Comparison of ENCODE assay signal across 8 mouse cellular contexts in genomic region chr17:47628851-47629676, GRCm38 (mm10). TPM values are rescaled to one million over a fixed set of nuclear protein-coding genes. Genes with fewer than 3 reads are reported as not detected.
DNase-seq lines count a peak whose midpoint lies in the region; ATAC-seq and TF ChIP-seq lines count a peak whose summit lies in the region.

No protein-coding gene starts in this region.

- TF ChIP-seq POLR2A in brain, embryonic 14.5 days (IDR thresholded peaks at IDR 0.05; ENCODE audit: borderline replicate concordance, extremely low read depth, insufficient read depth, insufficient read length, poor library complexity, severe bottlenecking), result peak; percentile 61

- H3K27me3 ChIP-seq in C2C12 (ENCODE audit: control insufficient read depth, insufficient read depth, insufficient read length), result no peaks in the 10 kb centered on the region
- no peaks in the 10 kb centered on the region for H3K27me3 ChIP-seq in erythroblast, embryonic 14.5 days (ENCODE audit: control insufficient read depth)
- no peaks in the 10 kb centered on the region for H3K27me3 ChIP-seq in heart, embryonic 13.5 days (replicated peaks)
- H3K27me3 ChIP-seq in liver, embryonic 12.5 days (replicated peaks), result no peaks in the 10 kb centered on the region
- H3K27me3 ChIP-seq in stomach, embryonic 15.5 days (replicated peaks), result no peaks in the 10 kb centered on the region

- H3K27ac ChIP-seq in heart, embryonic 13.5 days (replicated peaks), result peak overlapping the region; percentile 94
- peak overlapping the region; percentile 93 for H3K27ac ChIP-seq in liver, embryonic 12.5 days
- H3K27ac ChIP-seq in stomach, embryonic 15.5 days, result peak overlapping the region; percentile 96

- peak; percentile 88 for ATAC-seq in heart, embryonic 13.5 days (ENCODE audit: extremely low read depth, insufficient number of reproducible peaks, low FRiP score, low TSS enrichment)
- ATAC-seq in liver, embryonic 12.5 days, result peak; percentile 91
- peak; percentile 91 for ATAC-seq in stomach, embryonic 15.5 days (ENCODE audit: insufficient read depth, low FRiP score, low read depth)

- H3K79me2 ChIP-seq in C2C12 (ENCODE audit: control insufficient read depth, insufficient read depth), result peaks cover 9% of the 10 kb centered on the region

- H3K9me3 ChIP-seq in erythroblast, embryonic 14.5 days (ENCODE audit: control insufficient read depth, low read length), result peaks cover 6% of the 10 kb centered on the region
- H3K9me3 ChIP-seq in heart, embryonic 13.5 days, result no peaks in the 10 kb centered on the region
- no peaks in the 10 kb centered on the region for H3K9me3 ChIP-seq in liver, embryonic 12.5 days (replicated peaks)
- H3K9me3 ChIP-seq in stomach, embryonic 15.5 days, result no peaks in the 10 kb centered on the region

- peaks cover 19% of the 10 kb centered on the region for H3K36me3 ChIP-seq in C2C12 (ENCODE audit: control insufficient read depth, insufficient read depth)
- peaks cover 56% of the 10 kb centered on the region for H3K36me3 ChIP-seq in erythroblast, embryonic 14.5 days (ENCODE audit: control insufficient read depth)
- H3K36me3 ChIP-seq in heart, embryonic 13.5 days, result peaks cover 30% of the 10 kb centered on the region
- H3K36me3 ChIP-seq in liver, embryonic 12.5 days, result peaks cover 39% of the 10 kb centered on the region
- H3K36me3 ChIP-seq in stomach, embryonic 15.5 days, result peaks cover 2% of the 10 kb centered on the region; the same call in 1 of the 2 replicates

- peaks cover 56% of the 10 kb centered on the region for H3K4me1 ChIP-seq in erythroblast, embryonic 14.5 days (ENCODE audit: control insufficient read depth)
- peaks cover 34% of the 10 kb centered on the region for H3K4me1 ChIP-seq in heart, embryonic 13.5 days
- H3K4me1 ChIP-seq in liver, embryonic 12.5 days, result peaks cover 62% of the 10 kb centered on the region
- H3K4me1 ChIP-seq in stomach, embryonic 15.5 days, result peaks cover 16% of the 10 kb centered on the region; the same call in 1 of the 2 replicates

- peaks cover 1% of the 10 kb centered on the region for H3K79me3 ChIP-seq in C2C12 (ENCODE audit: low read depth)

- H3K4me3 ChIP-seq in C2C12 (ENCODE audit: insufficient read depth, poor library complexity, severe bottlenecking), result peak overlapping the region; percentile 50
- peak overlapping the region; percentile 87 for H3K4me3 ChIP-seq in erythroblast, embryonic 14.5 days (replicated peaks)
- peak overlapping the region; percentile 77 for H3K4me3 ChIP-seq in heart, embryonic 13.5 days
- peak overlapping the region; percentile 63 for H3K4me3 ChIP-seq in liver, embryonic 12.5 days
- H3K4me3 ChIP-seq in stomach, embryonic 15.5 days (replicated peaks), result peak overlapping the region; percentile 83

- no peak for TF ChIP-seq CTCF in C2C12 (IDR thresholded peaks at IDR 0.05; ENCODE audit: control insufficient read depth, insufficient read depth, insufficient read length)
- TF ChIP-seq CTCF in brain, embryonic 14.5 days (IDR thresholded peaks at IDR 0.05; ENCODE audit: borderline replicate concordance, extremely low read depth, insufficient read depth, insufficient read length), result no peak

- DNase-seq in brain, embryonic 14.5 days (ENCODE audit: low read depth), result peak; percentile 99
- peak; percentile 98 for DNase-seq in kidney, postnatal 10 days
- peak; percentile 85 to 92 for DNase-seq in natural killer cell, adult 2 months (ENCODE audit: low spot score in 2 of 2)

- peak overlapping the region; percentile 96 for H3K4me2 ChIP-seq in heart, embryonic 13.5 days
- H3K4me2 ChIP-seq in liver, embryonic 12.5 days, result peak overlapping the region; percentile 99
- H3K4me2 ChIP-seq in stomach, embryonic 15.5 days, result peak overlapping the region; percentile 98

- peak overlapping the region; percentile 66 for H3ac ChIP-seq in C2C12 (ENCODE audit: control insufficient read depth, insufficient read length, low read depth)

- WGBS in heart, embryonic 13.5 days, result under 1% methylated on average over 61 of the region's 63 CpGs
- under 1% methylated on average over 62 of the region's 63 CpGs for WGBS in liver, embryonic 12.5 days (ENCODE audit: insufficient replicate concordance)
- under 1% methylated on average over 61 of the region's 63 CpGs for WGBS in stomach, embryonic 15.5 days

- H3K9ac ChIP-seq in heart, embryonic 13.5 days, result peak overlapping the region; percentile 92
- H3K9ac ChIP-seq in liver, embryonic 12.5 days, result peak overlapping the region; percentile 82
- peak overlapping the region; percentile 71 for H3K9ac ChIP-seq in stomach, embryonic 15.5 days

TF ChIP-seq in C2C12, 6 proteins besides CTCF, POLR2A, EP300 and RAD21:
- peak; percentile 48 for TF ChIP-seq MYOD1 (IDR thresholded peaks at IDR 0.05; ENCODE audit: control insufficient read depth, insufficient read length, low read depth)
- TF ChIP-seq MYOG (IDR thresholded peaks at IDR 0.05; ENCODE audit: control insufficient read depth, extremely low read depth, insufficient read length), result no peak
- TF ChIP-seq CEBPB (IDR thresholded peaks at IDR 0.05; ENCODE audit: low read depth), result peak; percentile 34
- TF ChIP-seq FOSL1 (IDR thresholded peaks at IDR 0.05; ENCODE audit: insufficient read depth, low read length, poor library complexity, severe bottlenecking), result no peak
- no peak for TF ChIP-seq USF1 (IDR thresholded peaks at IDR 0.05; ENCODE audit: low read depth)
- TF ChIP-seq MAX (IDR thresholded peaks at IDR 0.05), result peak; percentile 69

RNA-seq across cellular contexts. Expression of gene Usp49, which starts 1.4 kb away (rescaled TPM):
- 3.2 TPM for polyA plus RNA-seq in C2C12 (2012; fragmentation: generic; extraction: Trizol)
- polyA plus RNA-seq in brain, embryonic 14.5 days (2012; rRNA removed), result 32.8 and 36.9 TPM in 2 replicates
- 2.2 and 2.4 TPM in 2 replicates for polyA plus RNA-seq in erythroblast, embryonic 14.5 days (2012)
- polyA plus RNA-seq in heart, embryonic 13.5 days (2015; fragmentation: Nextera tagmentation; extraction: Ambion mirVana), result 2.6 and 3.3 TPM in 2 replicates
- polyA plus RNA-seq in liver, embryonic 12.5 days (2016; fragmentation: Nextera tagmentation; extraction: Ambion mirVana), result 5.0 and 6.2 TPM in 2 replicates
- polyA plus RNA-seq in stomach, embryonic 15.5 days (2015; fragmentation: Nextera tagmentation; extraction: Ambion mirVana), result 5.3 and 6.3 TPM in 2 replicates

RNA-seq across cellular contexts. Expression of gene Gm20517, which starts 17.7 kb away (rescaled TPM):
- polyA plus RNA-seq in C2C12 (2012; fragmentation: generic; extraction: Trizol), result 1.3 TPM
- 1.7 and 2.6 TPM in 2 replicates for polyA plus RNA-seq in brain, embryonic 14.5 days (2012; rRNA removed)
- 0.29 and 0.65 TPM in 2 replicates for polyA plus RNA-seq in erythroblast, embryonic 14.5 days (2012)
- polyA plus RNA-seq in heart, embryonic 13.5 days (2015; fragmentation: Nextera tagmentation; extraction: Ambion mirVana), result 1.2 and 2.1 TPM in 2 replicates
- 2.3 and 2.7 TPM in 2 replicates for polyA plus RNA-seq in liver, embryonic 12.5 days (2016; fragmentation: Nextera tagmentation; extraction: Ambion mirVana)
- polyA plus RNA-seq in stomach, embryonic 15.5 days (2015; fragmentation: Nextera tagmentation; extraction: Ambion mirVana), result 1.0 and 1.5 TPM in 2 replicates

RNA-seq across cellular contexts. Expression of gene Med20, which starts 17.7 kb away (rescaled TPM):
- polyA plus RNA-seq in C2C12 (2012; fragmentation: generic; extraction: Trizol), result 25.8 TPM
- 43.1 and 59.0 TPM in 2 replicates for polyA plus RNA-seq in brain, embryonic 14.5 days (2012; rRNA removed)
- polyA plus RNA-seq in erythroblast, embryonic 14.5 days (2012), result 0.43 and 0.45 TPM in 2 replicates
- 25.1 and 27.5 TPM in 2 replicates for polyA plus RNA-seq in heart, embryonic 13.5 days (2015; fragmentation: Nextera tagmentation; extraction: Ambion mirVana)
- 31.2 and 32.6 TPM in 2 replicates for polyA plus RNA-seq in liver, embryonic 12.5 days (2016; fragmentation: Nextera tagmentation; extraction: Ambion mirVana)
- polyA plus RNA-seq in stomach, embryonic 15.5 days (2015; fragmentation: Nextera tagmentation; extraction: Ambion mirVana), result 38.7 and 39.7 TPM in 2 replicates

RNA-seq across cellular contexts. Expression of gene Bysl, which starts 17.8 kb away (rescaled TPM):
- polyA plus RNA-seq in C2C12 (2012; fragmentation: generic; extraction: Trizol), result 42.6 TPM
- 27.1 and 31.1 TPM in 2 replicates for polyA plus RNA-seq in brain, embryonic 14.5 days (2012; rRNA removed)
- polyA plus RNA-seq in erythroblast, embryonic 14.5 days (2012), result 2.8 and 3.4 TPM in 2 replicates
- polyA plus RNA-seq in heart, embryonic 13.5 days (2015; fragmentation: Nextera tagmentation; extraction: Ambion mirVana), result 24.1 and 24.8 TPM in 2 replicates
- polyA plus RNA-seq in liver, embryonic 12.5 days (2016; fragmentation: Nextera tagmentation; extraction: Ambion mirVana), result 34.6 and 35.2 TPM in 2 replicates
- 21.2 and 21.4 TPM in 2 replicates for polyA plus RNA-seq in stomach, embryonic 15.5 days (2015; fragmentation: Nextera tagmentation; extraction: Ambion mirVana)

RNA-seq across cellular contexts. Expression of gene Tomm6, which starts 59.1 kb away (rescaled TPM):
- 223 TPM for polyA plus RNA-seq in C2C12 (2012; fragmentation: generic; extraction: Trizol)
- polyA plus RNA-seq in brain, embryonic 14.5 days (2012; rRNA removed), result 97.2 and 102 TPM in 2 replicates
- polyA plus RNA-seq in erythroblast, embryonic 14.5 days (2012), result 8.2 and 11.4 TPM in 2 replicates
- 308 and 313 TPM in 2 replicates for polyA plus RNA-seq in heart, embryonic 13.5 days (2015; fragmentation: Nextera tagmentation; extraction: Ambion mirVana)
- polyA plus RNA-seq in liver, embryonic 12.5 days (2016; fragmentation: Nextera tagmentation; extraction: Ambion mirVana), result 339 and 360 TPM in 2 replicates
- polyA plus RNA-seq in stomach, embryonic 15.5 days (2015; fragmentation: Nextera tagmentation; extraction: Ambion mirVana), result 404 and 405 TPM in 2 replicates

Comparison
In these comparisons a context has a peak if more than half of its experiments do, and no peak if none do; other contexts are left out.
1. Peak in every context shown above with its lines: DNase-seq, ATAC-seq, H3K4me3 ChIP-seq and H3K27ac ChIP-seq.
2. RNA of gene Med20, which starts 17.7 kb away (polyA plus RNA-seq): 43.1 to 59.0 TPM in brain, embryonic 14.5 days, 38.7 to 39.7 TPM in stomach, embryonic 15.5 days, 31.2 to 32.6 TPM in liver, embryonic 12.5 days, 25.8 TPM in C2C12 (single experiment) and 25.1 to 27.5 TPM in heart, embryonic 13.5 days; 0.43 to 0.45 TPM in erythroblast, embryonic 14.5 days; every median in the first group is over 10 times any median in the second.